Mouse (Mus musculus) adrenal gland, adult 10 weeks (tissue): ENCODE measurements around the gene Pqbp1. TPM values are rescaled to one million over a fixed set of nuclear protein-coding genes. Genes with fewer than 3 reads are reported as not detected.

Experiments
- polyA plus RNA-seq: library from polyadenylated mRNA; stranded (reverse); fragments of 350-450 nt; fragmentation: Illumina TruSeq; extraction: RNeasy Lipid Tissue Mini Kit (QIAGEN cat#74804); gene quantifications from one replicate; pipeline ENCODE4 v1.2.3, GENCODE M21; 2014; ENCODE audit warnings: low read depth, low replicate concordance

Gene Pqbp1
- 45.8 TPM for polyA plus RNA-seq

DNA sequence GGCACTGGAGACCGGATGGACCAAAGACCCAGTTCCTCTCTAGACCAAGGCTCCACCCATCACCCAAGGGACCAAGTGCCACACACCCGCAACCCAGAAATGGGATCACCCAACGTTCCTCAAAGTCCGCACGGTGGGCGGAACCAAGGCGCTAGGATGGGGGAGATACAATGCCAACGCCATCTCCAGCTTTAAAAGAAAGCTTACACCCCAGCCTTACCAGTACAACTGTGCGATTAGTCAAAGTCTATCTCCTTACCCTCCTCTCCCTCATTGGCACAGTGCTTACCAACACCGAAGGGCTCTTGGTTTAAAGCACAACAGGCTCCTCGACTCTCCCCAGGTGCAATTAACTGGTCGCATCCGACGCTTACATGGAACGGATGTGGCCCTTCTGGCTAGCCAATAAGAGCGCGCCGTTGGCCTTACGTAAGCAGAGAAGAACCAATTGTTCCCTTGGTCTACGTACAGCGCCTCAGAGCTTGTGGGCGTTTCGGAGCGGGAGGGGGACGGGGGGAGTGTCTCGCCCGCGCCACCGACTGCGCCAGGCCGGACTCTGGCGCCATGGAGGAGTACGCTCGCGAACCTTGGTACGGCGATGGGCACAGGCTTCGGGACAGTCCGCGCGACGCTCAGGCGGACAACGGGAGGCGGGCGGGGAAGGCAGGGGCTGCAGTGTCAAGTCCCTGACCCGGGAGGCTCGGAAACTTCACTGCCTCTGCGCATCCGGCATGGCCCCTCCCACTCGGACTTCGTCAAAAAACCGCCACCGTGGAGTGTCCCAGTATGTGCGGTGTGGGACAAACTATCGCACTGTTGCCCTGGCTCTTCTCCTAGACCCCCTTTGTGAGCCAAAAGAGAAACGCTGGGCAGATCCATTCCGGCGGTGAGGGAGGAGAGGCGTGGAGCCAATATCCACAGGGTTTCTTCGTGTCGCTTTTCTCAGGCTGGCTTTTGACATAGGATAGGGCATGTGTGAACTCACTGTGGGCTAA is at the start of gene Pqbp1, which contains the start of gene Timm17b:
Gene Pqbp1 (minus strand): TSS at position 390 of the 995 bp plus-strand sequence.
Gene Timm17b (plus strand): TSS at position 478 of the 995 bp plus-strand sequence.

DNA sequence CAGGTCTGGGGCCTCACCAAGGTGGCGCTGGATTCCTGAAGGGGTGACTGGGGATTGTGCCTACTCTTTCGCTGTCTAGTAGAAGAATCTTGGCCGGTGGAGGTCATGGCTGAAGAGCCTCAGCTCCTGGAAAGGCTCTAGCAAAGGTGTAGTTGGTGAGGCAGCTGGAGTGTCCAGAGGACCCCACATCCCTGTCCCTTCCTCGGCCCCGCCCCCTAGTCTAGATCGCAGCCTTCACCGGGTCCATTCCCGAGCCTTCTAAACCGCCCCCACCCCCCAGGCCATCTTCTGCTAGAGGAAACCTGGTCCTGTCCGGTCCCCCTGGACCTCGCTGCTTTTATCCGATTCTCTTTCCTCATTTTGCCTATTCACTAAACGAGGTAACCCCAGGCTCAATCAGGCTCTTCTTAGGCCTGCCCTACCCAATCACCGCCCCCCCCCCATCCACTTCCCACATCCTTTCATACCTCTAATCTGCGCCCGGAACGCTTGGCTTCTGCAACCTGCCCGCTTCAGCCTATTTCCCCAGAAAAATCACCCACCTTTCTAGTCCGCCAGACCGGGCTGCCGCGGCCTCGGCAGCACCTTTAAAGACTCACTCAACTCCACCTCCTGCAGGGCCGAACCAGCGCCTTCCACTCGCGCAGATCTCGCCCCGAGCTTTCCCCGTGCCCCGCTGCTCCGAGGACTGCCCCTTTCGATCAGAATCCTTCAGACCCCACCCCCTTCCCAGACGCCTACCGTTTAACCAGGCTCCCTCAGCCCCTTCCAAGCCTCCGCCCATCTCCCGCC is 48.2 kb upstream of the Pqbp1 start, which contains the start of gene Hdac6:
Gene Hdac6 (minus strand): TSS at position 782 of the 792 bp plus-strand sequence.

DNA sequence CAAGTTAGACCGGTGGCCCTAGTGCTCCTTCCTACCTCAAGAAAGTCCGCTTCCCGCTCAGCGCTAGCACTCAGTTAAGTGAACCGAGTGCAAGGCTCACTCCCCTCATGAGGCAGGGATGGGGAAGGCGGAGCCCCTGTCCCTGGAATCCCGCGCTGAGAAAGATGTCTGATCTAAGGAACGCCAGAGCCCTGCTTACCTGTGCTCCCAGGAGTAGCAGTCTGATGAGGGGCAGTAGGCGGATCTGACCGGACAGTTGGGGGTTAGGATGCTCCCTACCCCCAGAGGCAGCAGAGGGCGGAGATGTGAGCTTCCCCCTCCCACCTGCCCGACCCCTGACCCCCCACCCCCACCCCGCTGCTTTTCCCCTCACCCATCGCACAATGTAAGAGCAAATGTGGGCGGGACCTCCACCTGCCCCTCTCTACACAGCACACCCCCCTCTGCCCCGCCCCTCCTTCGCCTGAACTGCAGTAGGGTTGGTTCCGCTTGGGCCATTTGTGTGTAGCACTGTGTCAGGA is 29.3 kb upstream of the Pqbp1 start, which contains the start of gene Eras:
Gene Eras (minus strand): TSS at position 338 of the 521 bp plus-strand sequence.

DNA sequence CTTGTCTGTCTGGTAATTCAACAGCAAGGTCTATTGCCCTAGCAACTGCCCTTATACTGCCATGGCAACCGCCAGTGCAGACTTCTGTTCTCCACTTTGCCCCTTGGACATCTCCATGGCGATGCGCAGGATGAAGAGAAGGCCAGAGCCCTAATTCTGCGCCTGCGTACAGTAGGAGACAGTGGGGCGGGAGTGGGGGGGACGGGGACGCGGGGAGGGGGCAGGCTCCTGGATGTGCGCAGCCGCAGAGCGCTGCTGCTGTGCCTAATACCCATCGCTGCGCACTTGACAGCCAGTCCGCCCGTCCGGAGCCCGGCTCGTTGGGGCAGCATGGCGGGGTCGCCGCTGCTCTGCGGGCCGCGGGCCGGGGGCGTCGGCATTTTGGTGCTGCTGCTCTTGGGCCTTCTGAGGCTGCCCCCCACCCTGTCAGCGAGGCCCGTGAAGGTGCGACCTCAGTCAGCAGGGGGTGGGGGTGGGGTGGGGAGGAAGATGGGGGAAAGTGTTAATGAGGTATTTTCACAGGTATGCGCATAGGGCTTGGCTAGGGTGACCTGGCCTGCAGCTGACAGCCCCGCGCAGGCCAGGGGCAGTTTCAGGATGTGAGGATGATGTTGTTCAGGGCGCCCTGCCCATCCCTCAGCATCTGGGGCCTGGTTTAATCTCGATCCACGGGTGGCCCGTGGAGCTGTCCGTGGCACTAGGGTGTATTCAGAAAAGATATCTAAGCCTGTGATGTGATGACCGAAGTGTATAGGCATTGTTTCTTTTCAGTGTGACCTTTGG is 20.7 kb upstream of the Pqbp1 start, which contains the start of gene Pcsk1n:
Gene Pcsk1n (plus strand): TSS at position 222 of the 783 bp plus-strand sequence.

DNA sequence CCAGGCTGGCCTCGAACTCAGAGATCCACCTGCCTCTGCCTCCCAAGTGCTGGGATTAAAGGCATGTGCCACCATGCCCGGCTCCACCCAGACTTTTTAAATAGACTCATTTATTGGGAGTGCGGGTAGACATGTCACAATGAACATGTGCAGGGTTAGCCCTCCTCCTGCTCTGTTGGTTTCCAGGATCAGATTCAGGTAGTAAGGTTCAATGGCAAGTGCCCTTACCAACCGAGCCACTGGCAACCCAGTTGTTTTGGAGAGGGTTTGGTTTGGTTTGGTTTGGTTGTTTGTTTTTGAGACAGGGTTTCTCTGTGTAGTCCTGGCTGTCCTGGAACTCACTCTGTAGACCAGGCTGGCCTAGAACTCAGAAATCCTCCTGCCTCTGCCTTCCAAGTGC is 10.2 kb upstream of the Pqbp1 start, which contains the start of gene Gm10490:
Gene Gm10490 (plus strand): TSS at position 301 of the 400 bp plus-strand sequence.

GRCm38 (mm10) chrX:7907735-7908134 is 8.7 kb upstream of the Pqbp1 start, which contains the start of gene Gm10491:
Gm10491 (minus strand) TSS chrX:7907835.

GRCm38 (mm10) chrX:7883841-7884567 is 15.1 kb downstream of the Pqbp1 start, which contains the start of gene Slc35a2:
Slc35a2 (plus strand) TSS chrX:7884028.

DNA sequence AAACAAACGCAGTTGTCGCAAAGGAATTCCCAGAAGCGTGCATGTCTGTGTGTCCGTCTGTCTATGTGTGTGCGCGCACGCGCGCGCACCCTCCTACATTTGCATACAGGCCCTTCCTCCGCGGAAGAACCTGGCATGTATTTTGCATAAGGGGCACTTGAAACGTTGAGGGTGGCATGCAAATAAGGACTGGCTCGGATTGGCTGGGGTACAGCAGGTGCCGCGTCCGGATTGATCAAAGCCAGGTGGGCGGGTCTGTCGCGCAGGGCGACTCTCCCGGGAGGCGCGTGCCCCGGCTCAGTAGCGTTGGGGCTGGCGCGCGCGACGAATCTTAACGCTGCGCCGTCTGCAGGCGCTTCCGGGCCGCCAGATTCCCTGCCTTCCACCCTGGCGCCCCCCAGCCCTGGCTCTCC is 21.1 kb downstream of the Pqbp1 start, which contains the start of gene Pim2:
Gene Pim2 (plus strand): TSS at position 256 of the 413 bp plus-strand sequence.

Other genes with a start within 250 kb of the Pqbp1 start
- gene Prickle3, start 242.0 kb downstream of the Pqbp1 start, polyA plus RNA-seq = 5.5 TPM
- 55.3 TPM for gene Plp2, start 227.9 kb downstream of the Pqbp1 start, polyA plus RNA-seq
- 0.29 TPM for gene Magix, start 218.0 kb downstream of the Pqbp1 start, polyA plus RNA-seq
- 96.3 TPM for gene Gpkow, start 202.1 kb downstream of the Pqbp1 start, polyA plus RNA-seq
- 9.0 TPM for gene Wdr45, start 184.9 kb downstream of the Pqbp1 start, polyA plus RNA-seq
- not detected for gene Gm45208, start 177.0 kb downstream of the Pqbp1 start, polyA plus RNA-seq
- gene Praf2, start 170.8 kb downstream of the Pqbp1 start, polyA plus RNA-seq = 8.2 TPM
- 0.23 TPM for gene Ccdc120, start 148.4 kb downstream of the Pqbp1 start, polyA plus RNA-seq
- 10.4 TPM for gene Tfe3, start 136.7 kb downstream of the Pqbp1 start, polyA plus RNA-seq
- 28.3 TPM for gene Gripap1, start 109.5 kb downstream of the Pqbp1 start, polyA plus RNA-seq
- 1.5 TPM for gene Kcnd1, start 77.0 kb downstream of the Pqbp1 start, polyA plus RNA-seq
- gene Otud5, start 57.9 kb downstream of the Pqbp1 start, polyA plus RNA-seq = 35.6 TPM
- gene Pim2, start 21.0 kb downstream of the Pqbp1 start, polyA plus RNA-seq = 9.1 TPM
- gene Slc35a2, start 15.2 kb downstream of the Pqbp1 start, polyA plus RNA-seq = 7.2 TPM
- gene Timm17b, start 88 bp upstream of the Pqbp1 start, polyA plus RNA-seq = 7.5 TPM
- not detected for gene Gm10491, start 8.6 kb upstream of the Pqbp1 start, polyA plus RNA-seq
- not detected for gene Gm10490, start 10.3 kb upstream of the Pqbp1 start, polyA plus RNA-seq
- not detected for gene Pcsk1n, start 20.6 kb upstream of the Pqbp1 start, polyA plus RNA-seq
- gene Eras, start 29.3 kb upstream of the Pqbp1 start, polyA plus RNA-seq = not detected
- 1.9 TPM for gene Hdac6, start 48.6 kb upstream of the Pqbp1 start, polyA plus RNA-seq
- gene Gata1, start 78.8 kb upstream of the Pqbp1 start, polyA plus RNA-seq = not detected
- not detected for gene Glod5, start 119.2 kb upstream of the Pqbp1 start, polyA plus RNA-seq
- 7.9 TPM for gene Suv39h1, start 175.5 kb upstream of the Pqbp1 start, polyA plus RNA-seq
- gene Was, start 191.2 kb upstream of the Pqbp1 start, polyA plus RNA-seq = 0.64 TPM
- 69.2 TPM for gene Wdr13, start 233.6 kb upstream of the Pqbp1 start, polyA plus RNA-seq
- gene Rbm3, start 246.6 kb upstream of the Pqbp1 start, polyA plus RNA-seq = 286 TPM